Mouse (Mus musculus): ENCODE results near the gene Gcfc2. TPM values are rescaled to one million over a fixed set of nuclear protein-coding genes. Genes with fewer than 3 reads are reported as not detected.

Gene Gcfc2
- total RNA-seq, 1 experiment, result 17.8 TPM

DNA sequence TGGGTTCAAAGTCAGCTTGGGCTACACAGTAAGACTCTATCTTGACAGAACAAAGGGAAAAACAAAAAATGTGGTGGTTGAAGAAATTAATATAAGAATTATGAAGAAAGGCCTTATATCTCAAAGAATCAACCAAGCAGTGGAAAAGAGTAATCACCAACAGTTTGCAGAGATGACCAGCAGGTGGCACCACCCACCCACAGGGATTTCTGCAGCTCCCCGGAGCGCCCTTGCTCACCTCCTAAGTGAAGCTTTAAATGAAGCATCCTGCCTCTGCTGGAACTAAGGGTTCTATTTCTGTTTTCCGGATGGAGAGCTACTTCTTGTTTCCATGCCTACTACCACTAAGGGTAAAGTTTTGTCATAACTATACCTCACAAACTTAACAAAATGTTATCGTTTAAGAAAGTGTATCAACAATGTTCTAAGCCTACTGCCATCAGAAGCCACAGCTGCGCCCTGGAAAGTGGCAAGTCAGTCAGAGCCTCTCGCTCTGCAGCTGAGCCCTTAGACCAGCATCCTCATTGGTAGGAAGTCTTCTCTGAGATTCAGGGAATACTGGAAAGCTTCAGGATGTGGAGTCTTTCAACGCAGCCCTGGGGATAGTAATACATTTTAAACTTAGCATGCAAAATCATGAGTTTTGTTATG lies 52.6 kb downstream of the Gcfc2 start:
- peak; percentile 38 for DNase-seq (ENCODE audit: low read depth, low spot score)
- Histone ChIP-seq H3K9ac (ENCODE audit: insufficient read depth, low read depth, low read length, poor library complexity, severe bottlenecking) (no peak overlapping the region), H3K36me3 (ENCODE audit: control insufficient read depth, insufficient read depth, low read length, poor library complexity, severe bottlenecking) (no peaks in the 10 kb centered on the region), H3K4me3 (ENCODE audit: insufficient read depth in 1 of 2, low read depth in 1 of 2, low read length in 2 of 2, poor library complexity in 1 of 2, severe bottlenecking in 1 of 2) (no peak overlapping the region), H3K27ac (ENCODE audit: insufficient read depth, low read depth, low read length, poor library complexity, severe bottlenecking) (no peak overlapping the region), H3K4me1 (ENCODE audit: control insufficient read depth in 2 of 2, insufficient read depth in 2 of 2, low read length in 2 of 2, poor library complexity in 1 of 2) (no peaks in the 10 kb centered on the region), H3K9me3 (ENCODE audit: control insufficient read depth, insufficient read depth, low read depth, low read length) (no peaks in the 10 kb centered on the region)
- in situ Hi-C loops (cut with MboI; ENCODE audit: low sequenced_read_pairs in 2 of 2, unreplicated experiment in 2 of 2), result loop anchor here (25.0 kb wide), 2 partner anchors 411 to 911 kb away; no protein-coding TSS in a partner anchor
- TF ChIP-seq MAFK (IDR thresholded peaks at IDR 0.05; ENCODE audit: insufficient read depth, low read depth, low read length), result no peak
- no peak for TF ChIP-seq HCFC1 (IDR thresholded peaks at IDR 0.05; ENCODE audit: borderline replicate concordance, insufficient read depth, low read length)
- peak; percentile 78 for TF ChIP-seq ZC3H11A (IDR thresholded peaks at IDR 0.05; ENCODE audit: borderline replicate concordance, low read depth, low read length)
- no peak for TF ChIP-seq CHD2 (IDR thresholded peaks at IDR 0.05; ENCODE audit: low read depth, low read length)
- TF ChIP-seq ZNF384 (IDR thresholded peaks at IDR 0.05; ENCODE audit: low read depth, low read length), result no peak

- Histone ChIP-seq H3K9ac (ENCODE audit: insufficient read depth, low read depth, low read length, poor library complexity, severe bottlenecking) (no peak overlapping the region), H3K9me3 (ENCODE audit: control insufficient read depth, insufficient read depth, low read depth, low read length) (no peaks in the 10 kb centered on the region), H3K4me3 (ENCODE audit: insufficient read depth in 1 of 2, low read depth in 1 of 2, low read length in 2 of 2, poor library complexity in 1 of 2, severe bottlenecking in 1 of 2) (no peak overlapping the region), H3K36me3 (ENCODE audit: control insufficient read depth, insufficient read depth, low read length, poor library complexity, severe bottlenecking) (no peaks in the 10 kb centered on the region), H3K27ac (ENCODE audit: insufficient read depth, low read depth, low read length, poor library complexity, severe bottlenecking) (no peak overlapping the region), H3K4me1 (ENCODE audit: control insufficient read depth in 2 of 2, insufficient read depth in 2 of 2, low read length in 2 of 2, poor library complexity in 1 of 2) (no peaks in the 10 kb centered on the region)
- DNase-seq (ENCODE audit: low read depth, low spot score), result no peak
- no peak for TF ChIP-seq ZNF384 (IDR thresholded peaks at IDR 0.05; ENCODE audit: low read depth, low read length)
- no peak for TF ChIP-seq MAFK (IDR thresholded peaks at IDR 0.05; ENCODE audit: insufficient read depth, low read depth, low read length)
- no peak for TF ChIP-seq ZC3H11A (IDR thresholded peaks at IDR 0.05; ENCODE audit: borderline replicate concordance, low read depth, low read length)
- TF ChIP-seq CHD2 (IDR thresholded peaks at IDR 0.05; ENCODE audit: low read depth, low read length), result no peak
- no peak for TF ChIP-seq HCFC1 (IDR thresholded peaks at IDR 0.05; ENCODE audit: borderline replicate concordance, insufficient read depth, low read length)
- in situ Hi-C loops (cut with MboI; ENCODE audit: low sequenced_read_pairs in 2 of 2, unreplicated experiment in 2 of 2), result loop anchor here (25.0 kb wide), 2 partner anchors 408 to 908 kb away; no protein-coding TSS in a partner anchor
Measured at GRCm38 (mm10) chr6:81979286-81979685, 55.8 kb downstream of the Gcfc2 start.

GRCm38 (mm10) chr6:81986171-81986570 lies 62.7 kb downstream of the Gcfc2 start:
- DNase-seq (ENCODE audit: low read depth, low spot score), result no peak
- Histone ChIP-seq H3K9me3 (ENCODE audit: control insufficient read depth, insufficient read depth, low read depth, low read length) (no peaks in the 10 kb centered on the region), H3K36me3 (ENCODE audit: control insufficient read depth, insufficient read depth, low read length, poor library complexity, severe bottlenecking) (no peaks in the 10 kb centered on the region), H3K27ac (ENCODE audit: insufficient read depth, low read depth, low read length, poor library complexity, severe bottlenecking) (no peak overlapping the region), H3K9ac (ENCODE audit: insufficient read depth, low read depth, low read length, poor library complexity, severe bottlenecking) (no peak overlapping the region), H3K4me3 (ENCODE audit: insufficient read depth in 1 of 2, low read depth in 1 of 2, low read length in 2 of 2, poor library complexity in 1 of 2, severe bottlenecking in 1 of 2) (no peak overlapping the region), H3K4me1 (ENCODE audit: control insufficient read depth in 2 of 2, insufficient read depth in 2 of 2, low read length in 2 of 2, poor library complexity in 1 of 2) (no peaks in the 10 kb centered on the region)
- TF ChIP-seq HCFC1 (IDR thresholded peaks at IDR 0.05; ENCODE audit: borderline replicate concordance, insufficient read depth, low read length) (no peak), CHD2 (IDR thresholded peaks at IDR 0.05; ENCODE audit: low read depth, low read length) (no peak), MAFK (IDR thresholded peaks at IDR 0.05; ENCODE audit: insufficient read depth, low read depth, low read length) (no peak), ZNF384 (IDR thresholded peaks at IDR 0.05; ENCODE audit: low read depth, low read length) (no peak), ZC3H11A (IDR thresholded peaks at IDR 0.05; ENCODE audit: borderline replicate concordance, low read depth, low read length) (no peak)
- in situ Hi-C loops (cut with MboI; ENCODE audit: low sequenced_read_pairs in 2 of 2, unreplicated experiment in 2 of 2), result loop anchor here (10.0 to 25.0 kb wide), 4 partner anchors 129 to 901 kb away; no protein-coding TSS in a partner anchor

- no peak for DNase-seq (ENCODE audit: low read depth, low spot score)
- TF ChIP-seq MAFK (IDR thresholded peaks at IDR 0.05; ENCODE audit: insufficient read depth, low read depth, low read length), result no peak
- TF ChIP-seq HCFC1 (IDR thresholded peaks at IDR 0.05; ENCODE audit: borderline replicate concordance, insufficient read depth, low read length), result no peak
- TF ChIP-seq ZC3H11A (IDR thresholded peaks at IDR 0.05; ENCODE audit: borderline replicate concordance, low read depth, low read length), result no peak
- TF ChIP-seq CHD2 (IDR thresholded peaks at IDR 0.05; ENCODE audit: low read depth, low read length), result no peak
- TF ChIP-seq ZNF384 (IDR thresholded peaks at IDR 0.05; ENCODE audit: low read depth, low read length), result no peak
- no peaks in the 10 kb centered on the region for H3K36me3 ChIP-seq (ENCODE audit: control insufficient read depth, insufficient read depth, low read length, poor library complexity, severe bottlenecking)
- H3K9me3 ChIP-seq (ENCODE audit: control insufficient read depth, insufficient read depth, low read depth, low read length), result no peaks in the 10 kb centered on the region
- no peaks in the 10 kb centered on the region for H3K4me1 ChIP-seq (ENCODE audit: control insufficient read depth in 2 of 2, insufficient read depth in 2 of 2, low read length in 2 of 2, poor library complexity in 1 of 2)
- H3K27ac ChIP-seq (ENCODE audit: insufficient read depth, low read depth, low read length, poor library complexity, severe bottlenecking), result no peak overlapping the region
- in situ Hi-C loops (cut with MboI; ENCODE audit: low sequenced_read_pairs in 2 of 2, unreplicated experiment in 2 of 2), result loop anchor here (10.0 to 25.0 kb wide), 4 partner anchors 128 to 901 kb away; no protein-coding TSS in a partner anchor
- H3K9ac ChIP-seq (ENCODE audit: insufficient read depth, low read depth, low read length, poor library complexity, severe bottlenecking), result no peak overlapping the region
- no peak overlapping the region for H3K4me3 ChIP-seq (ENCODE audit: insufficient read depth in 1 of 2, low read depth in 1 of 2, low read length in 2 of 2, poor library complexity in 1 of 2, severe bottlenecking in 1 of 2)
Measured at GRCm38 (mm10) chr6:81986599-81986998, 63.1 kb downstream of the Gcfc2 start.
